Mouse (Mus musculus) left cerebral cortex, adult 18-20 months (tissue): ENCODE data around the gene Vcan. TPM values are rescaled to one million over a fixed set of nuclear protein-coding genes. Genes with fewer than 3 reads are reported as not detected.

Experiments
- DNase-seq, 2 experiments: peaks; one replicate each; pipeline ENCODE4 v3.0.0; 2021 to 2022; ENCODE audit warnings: low spot score in 2 of 2, mixed read lengths in 1 of 2
- total RNA-seq, 2 experiments: library from RNA; stranded (reverse); gene quantifications; 2 replicates each; pipeline ENCODE4 v1.2.3; 2021

Gene Vcan
- total RNA-seq, 2 experiments from 2014 or later, result 8.2 to 11.8 TPM

DNA sequence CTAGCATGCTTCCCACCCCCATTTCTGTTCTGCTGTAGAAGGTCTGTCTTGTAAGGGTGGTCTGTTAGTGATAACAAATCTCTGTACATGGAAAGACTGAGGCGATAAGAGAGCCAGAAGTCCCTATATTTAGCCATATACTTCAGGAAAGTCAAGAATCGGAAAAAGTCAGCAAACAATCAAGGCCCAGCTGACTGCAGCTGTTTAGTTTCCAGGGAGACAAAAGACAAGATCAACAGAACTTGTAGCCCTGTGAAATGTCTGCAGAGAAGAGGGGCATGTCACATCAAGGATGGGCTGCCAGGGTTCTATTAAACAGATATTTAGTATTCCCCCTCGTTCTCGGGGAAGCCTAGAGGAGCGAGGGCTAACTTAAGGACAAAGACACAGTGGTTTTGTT lies 7.2 kb downstream of the Vcan start:
- DNase-seq, result no peak

DNA sequence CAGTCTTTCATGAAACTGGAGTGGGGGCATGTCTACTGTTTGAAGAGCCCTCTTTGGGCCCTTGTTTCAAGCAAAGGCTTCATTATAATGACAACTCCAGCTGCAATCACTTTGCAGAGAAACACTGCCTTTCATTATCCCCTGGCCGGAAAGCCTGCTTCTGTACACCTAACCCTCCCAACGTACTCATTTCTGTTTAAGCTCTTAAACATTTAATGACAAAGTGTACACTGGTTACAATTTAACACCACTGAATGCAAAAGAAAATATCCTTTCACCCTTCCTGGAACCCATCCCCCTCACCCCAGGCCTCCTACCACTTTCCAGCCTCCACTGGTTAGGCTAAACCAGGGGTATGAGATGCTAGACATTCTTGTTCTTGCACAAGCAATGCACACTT lies 15.8 kb downstream of the Vcan start:
- DNase-seq, result no peak

DNA sequence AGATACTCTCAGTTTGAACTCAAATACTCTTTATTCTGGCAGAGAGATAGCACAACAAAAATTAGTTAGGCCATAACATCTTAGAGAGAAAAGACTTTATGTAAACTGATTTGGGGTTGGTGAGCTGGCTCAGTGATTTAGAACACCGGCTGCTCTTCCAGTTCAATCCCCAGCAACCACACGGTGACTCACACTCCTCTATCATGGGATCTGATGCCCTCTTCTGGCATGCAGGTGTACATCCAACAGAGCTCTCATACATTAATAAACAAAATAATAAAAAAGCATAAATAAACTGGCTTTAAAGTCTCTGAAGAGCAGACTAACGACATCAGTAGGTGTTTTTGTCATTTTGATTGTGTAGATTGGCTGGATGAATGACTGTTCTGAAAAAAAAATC lies 21.8 kb downstream of the Vcan start:
- no peak for DNase-seq

DNA sequence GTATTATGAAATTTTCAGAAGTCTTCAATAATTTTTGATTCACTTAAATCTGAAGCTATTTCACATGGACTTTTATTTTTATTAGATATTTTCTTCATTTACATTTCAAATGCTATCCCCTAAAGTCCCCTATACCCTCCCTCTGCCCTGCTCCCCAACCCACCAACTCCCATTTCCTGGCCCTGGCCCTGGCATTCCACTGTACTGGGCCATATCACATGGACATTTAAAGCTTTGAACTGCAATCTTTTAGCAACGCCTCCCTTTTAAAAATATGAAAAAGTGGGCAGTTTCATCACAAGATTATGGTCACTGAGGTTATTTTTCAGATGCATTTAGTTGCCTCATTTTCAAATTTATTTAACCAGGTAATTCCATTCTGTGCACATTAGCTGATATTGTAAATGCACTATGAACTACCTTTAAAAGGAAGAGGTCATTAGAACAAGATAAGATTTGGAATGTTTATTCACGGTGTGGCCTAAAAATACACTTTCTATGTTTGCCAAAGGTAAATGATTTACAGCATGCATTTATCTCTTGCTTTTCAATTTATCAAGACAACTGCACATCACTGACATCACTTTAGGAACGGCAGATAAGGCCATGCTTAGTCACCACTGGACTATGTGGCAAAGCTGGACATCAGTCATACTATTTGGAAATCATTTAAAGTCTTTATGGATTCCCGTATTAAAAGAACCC lies 32.7 kb downstream of the Vcan start:
- no peak for DNase-seq

DNA sequence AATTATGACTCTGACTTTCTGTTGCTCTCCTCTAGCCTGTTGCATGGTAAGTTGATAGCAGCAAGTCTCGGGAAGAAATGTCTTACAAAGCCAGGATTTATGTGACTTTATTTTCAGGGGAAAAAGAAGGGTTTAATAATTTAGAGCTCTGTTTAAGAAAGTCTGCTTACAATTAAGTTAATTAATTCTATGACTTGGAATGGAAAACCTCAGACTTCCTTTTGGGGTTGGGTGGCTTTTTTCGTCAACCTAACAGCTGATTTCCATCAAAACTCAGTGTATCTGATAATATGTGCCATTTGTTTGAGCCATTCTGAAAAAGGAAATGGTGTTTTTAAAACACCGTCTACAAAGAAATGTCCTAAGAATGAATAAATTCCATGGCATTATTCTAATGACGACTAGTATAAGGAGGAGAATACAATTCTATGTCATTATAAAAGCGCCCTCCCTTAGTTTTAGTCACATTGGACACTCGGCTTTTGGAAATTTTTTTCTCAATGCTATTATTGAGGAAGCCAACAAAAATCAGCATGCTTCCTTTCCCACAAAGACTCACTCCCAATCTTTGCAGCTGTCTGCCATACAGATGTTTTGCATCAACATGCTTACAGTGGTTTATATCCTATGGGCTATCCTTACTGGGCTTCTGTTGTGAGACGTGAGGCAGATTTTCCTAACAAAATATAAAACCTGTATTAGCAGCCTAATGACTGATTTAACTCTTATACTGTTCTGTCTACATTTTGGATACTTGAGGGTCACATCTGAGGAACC lies 34.0 kb downstream of the Vcan start:
- DNase-seq, result no peak

DNA sequence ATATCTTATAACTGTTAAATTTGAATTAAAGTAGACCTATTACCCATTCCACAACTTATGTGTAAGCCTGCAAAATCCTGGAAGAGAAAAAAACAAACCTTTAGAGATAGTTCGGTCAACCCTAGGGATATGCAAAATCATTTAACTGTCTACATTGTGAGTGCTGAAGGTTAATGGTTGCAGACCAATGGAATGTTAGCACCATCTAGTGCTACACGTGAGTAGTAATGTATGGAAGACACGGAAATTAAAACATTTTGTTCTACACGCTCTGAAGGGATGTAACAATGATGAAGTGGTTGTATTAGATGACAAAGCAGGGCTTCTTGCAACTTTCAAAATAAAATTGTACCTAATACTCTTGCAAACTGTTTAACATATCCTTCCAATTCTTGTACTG lies 39.9 kb downstream of the Vcan start:
- DNase-seq, result no peak

DNA sequence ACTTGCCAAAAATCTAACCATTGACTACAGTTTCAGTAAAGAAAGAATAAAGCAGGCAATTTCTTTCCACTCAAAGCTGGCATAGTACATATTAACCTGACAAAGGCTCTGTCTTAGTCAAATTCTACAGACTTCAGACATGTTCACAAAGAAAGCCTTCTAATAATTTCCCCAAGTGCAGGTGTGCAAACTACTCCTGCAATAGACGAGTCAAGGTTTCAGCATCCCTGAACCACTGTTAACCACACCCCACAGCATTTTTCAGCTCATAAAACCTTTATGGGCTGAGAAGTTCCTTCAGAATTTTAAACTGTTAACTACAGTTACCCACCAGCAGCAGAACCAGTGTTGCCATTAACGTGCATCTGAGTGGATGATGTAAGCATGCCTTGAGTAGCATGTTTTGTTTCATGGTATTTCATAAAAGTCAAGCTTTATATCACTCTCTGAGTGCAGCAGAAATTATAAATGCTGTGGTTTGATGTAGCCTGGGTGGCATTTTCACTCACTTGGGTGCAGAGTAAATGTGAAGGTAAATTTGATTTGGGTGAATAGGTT lies 42.2 kb downstream of the Vcan start:
- DNase-seq, result no peak

DNA sequence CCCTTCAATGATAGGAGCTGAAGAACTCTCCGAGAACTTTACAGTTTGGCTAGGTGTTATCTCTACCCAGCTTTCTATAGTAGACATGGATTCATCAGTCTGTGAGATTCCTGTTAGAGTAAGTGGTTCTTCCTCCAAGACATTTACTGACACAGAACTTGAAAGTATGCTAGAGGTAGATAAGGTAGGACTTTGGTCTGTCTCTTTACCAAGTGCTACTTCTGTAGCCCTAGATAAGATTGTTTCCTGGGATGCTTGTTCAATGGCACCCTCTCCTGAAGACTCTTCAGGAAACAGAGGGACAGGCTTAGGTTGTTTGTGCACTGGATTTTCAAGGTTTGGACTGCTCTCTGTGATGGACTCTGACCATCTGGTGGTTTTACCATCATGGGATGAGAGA lies 49.7 kb downstream of the Vcan start:
- DNase-seq, result no peak

DNA sequence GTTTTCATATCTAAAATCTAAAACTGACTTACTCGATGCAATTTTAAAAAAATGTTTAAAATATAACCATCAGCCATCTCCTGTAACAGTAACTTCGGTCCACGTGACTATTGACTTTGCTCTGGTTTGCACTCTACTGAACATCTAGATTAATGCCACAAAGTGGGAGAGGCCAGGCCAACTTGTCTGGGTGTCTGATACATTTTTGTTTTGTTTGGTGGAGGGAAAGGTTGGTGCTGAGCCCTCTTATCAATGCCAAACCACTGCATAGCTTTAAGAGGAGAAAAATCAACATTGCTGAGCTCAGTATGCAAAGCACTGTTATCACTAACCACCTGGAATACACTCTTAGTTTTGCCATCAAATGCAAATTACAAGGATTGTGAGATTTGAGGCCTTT lies 58.8 kb downstream of the Vcan start:
- DNase-seq, result no peak

DNA sequence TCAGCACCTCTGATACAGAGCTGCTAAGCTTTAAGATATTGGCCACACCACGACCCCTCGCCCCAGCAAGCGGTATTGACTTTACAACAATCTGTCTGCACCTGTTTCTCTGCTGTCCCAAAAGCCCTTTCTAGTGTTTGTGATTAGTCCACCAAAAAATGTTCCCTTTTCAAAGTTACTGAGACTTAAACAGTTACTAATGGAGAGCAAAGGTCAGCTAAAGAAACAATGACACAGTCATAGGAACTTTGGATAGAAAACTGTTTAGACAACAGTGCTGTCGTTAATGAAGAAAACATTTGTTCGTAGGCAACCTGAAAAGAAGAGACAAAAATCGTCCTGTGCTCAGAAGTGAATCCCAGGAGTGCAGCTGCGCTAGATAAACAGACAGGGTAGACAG lies 60.1 kb downstream of the Vcan start:
- no peak for DNase-seq

DNA sequence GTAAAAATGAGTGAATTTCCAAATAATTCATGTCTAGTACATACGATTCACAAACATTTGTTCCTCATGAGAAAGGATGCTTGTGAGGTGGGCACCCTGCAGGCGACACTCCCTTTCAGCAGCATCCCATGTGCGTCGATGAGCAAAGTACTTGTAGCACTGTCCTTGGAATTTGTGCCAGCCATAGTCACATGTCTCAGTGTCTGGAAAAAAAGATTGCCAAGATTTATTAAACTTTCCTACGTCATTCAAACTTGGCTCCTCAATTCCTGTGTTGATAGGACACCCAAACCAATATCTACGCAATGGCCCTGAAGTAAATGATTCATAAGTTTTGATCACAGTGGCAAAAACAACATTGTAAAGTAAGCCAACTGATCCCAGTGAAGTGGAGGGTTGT lies 62.6 kb downstream of the Vcan start:
- no peak for DNase-seq

DNA sequence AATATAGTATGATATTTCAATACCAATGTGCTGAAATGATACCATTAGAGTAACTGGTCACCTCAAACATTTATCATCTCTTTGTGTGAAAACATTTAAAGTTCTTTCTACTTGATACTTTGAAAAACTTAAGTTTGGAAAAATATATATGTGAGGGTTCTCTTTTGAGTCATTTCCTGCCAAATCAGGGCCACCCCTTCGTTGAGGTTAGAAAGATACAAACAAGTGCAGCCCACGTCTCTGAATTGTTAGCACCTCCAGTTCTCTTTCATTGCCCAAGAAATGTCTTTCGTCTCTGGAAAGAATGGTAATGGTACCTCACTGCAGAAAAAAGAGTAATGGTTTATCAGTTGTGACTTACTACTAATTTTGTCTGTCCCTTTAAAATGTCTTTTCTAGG lies 71.8 kb downstream of the Vcan start:
- no peak for DNase-seq

DNA sequence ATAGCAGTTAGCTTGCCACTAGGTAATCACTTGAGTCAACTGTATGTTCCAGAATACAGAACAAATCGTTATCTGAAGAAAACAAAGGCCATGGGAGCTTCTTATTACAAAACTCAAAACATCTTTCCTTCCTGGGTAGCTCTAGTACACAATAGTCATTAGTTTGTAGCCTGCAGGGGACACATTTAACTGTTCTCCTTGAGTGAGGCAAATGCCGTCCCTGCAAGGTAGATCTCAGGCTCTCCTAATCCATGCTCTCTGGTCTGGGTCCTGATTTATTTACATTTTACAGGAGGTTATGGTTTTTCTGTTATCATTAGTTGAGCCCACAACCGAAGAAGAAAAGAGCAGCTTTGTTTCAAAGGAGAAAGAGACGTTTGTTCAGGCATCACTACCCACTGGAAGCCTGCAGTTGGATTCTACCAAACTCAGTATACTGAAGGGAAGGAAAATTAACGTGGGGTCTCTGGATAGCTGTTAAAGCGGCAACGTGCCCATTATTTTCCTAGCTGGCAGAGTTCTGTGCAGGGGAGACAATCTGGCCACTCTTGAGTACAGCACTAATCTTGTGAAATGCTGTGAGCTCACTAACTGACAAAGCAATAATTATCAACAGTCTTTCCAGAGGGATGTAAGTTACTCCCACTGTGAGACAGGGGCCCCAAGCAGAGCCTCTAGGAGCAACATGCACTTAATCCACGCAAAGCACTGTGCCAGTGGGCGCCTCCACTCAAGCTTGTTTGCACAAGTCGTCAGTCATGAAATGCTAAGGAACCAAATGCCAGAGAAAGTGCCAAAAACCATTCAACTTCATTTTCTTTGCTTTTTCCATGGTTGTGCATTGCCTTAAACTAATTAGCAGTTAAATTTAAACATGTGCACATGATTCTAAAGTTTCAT lies 73.1 kb downstream of the Vcan start:
- no peak for DNase-seq

DNA sequence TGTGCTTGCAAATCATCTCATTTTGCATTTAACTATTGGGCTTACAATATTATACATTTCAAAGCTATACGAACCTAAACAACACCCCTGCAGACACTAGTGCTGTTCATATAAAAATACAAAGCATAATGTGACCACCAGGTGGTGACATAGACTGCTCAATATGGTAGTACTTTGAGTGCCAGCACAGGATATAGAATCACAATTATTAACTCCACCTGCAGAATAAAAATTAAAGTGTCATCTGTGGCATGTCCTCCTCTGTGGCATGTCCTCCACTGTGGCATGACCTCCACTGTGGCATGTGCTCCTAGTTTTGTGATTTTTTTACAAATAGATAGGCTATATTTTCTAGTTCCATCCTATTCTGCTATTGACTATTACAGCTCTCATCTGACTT lies 74.2 kb downstream of the Vcan start:
- DNase-seq, result peak in 1 of 2 experiments; percentile 47

DNA sequence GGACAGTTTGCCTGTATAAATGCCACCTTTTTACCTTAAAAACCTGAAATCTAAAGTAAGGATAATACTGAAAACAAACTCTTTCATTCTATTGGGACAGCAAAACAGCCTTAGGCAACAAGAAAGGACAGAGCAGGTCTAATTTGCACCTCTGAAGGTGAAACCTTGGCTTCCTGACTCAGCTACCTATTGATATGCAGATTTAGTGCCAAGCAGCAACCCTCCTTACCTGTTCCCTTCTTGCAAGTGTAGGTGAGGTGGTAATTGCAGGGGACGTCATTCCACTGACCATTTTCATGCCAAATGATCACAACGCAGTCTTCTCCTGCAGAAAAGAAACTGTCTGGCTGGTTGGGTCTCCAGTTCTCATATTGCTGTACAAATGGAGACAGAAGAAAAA lies 80.6 kb downstream of the Vcan start:
- no peak for DNase-seq

DNA sequence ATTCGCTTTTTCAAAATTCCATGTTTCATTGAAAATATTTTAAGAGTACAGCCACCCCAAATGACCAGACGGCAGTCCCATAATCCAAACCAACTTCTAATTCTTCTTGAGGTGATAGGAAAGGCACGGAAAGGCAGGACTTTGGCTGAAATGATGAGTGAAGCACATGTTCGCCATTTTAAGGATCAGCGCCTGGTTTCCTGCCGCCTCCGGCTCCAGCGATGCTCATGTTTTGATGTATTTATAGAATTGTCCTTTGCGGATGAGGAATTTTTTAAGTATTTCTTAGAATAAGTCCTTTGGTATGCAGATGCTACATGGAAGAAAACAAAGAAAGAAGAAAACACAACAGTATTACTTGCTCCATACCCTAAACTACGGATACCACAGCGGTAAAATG lies 85.3 kb downstream of the Vcan start:
- peak; percentile 12 to 19 for DNase-seq

DNA sequence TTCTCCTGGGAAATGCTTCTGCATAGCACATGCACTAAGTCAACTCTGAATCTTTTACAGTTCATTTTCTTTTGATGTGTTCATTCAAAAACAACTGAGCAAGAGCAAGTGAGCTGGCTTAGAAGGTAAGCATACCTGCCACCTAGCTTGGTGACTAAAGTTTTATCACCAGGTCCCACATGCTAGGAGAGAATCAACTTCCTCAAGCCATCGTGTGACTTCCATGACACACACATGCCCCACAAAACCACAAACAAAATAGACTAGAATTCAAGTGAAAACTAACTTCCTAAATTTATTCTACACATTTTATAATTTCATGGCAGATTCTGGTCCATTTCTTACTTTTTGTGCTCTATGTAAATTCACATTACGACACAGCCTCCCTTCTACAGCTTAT lies 89.0 kb downstream of the Vcan start:
- DNase-seq, result no peak

DNA sequence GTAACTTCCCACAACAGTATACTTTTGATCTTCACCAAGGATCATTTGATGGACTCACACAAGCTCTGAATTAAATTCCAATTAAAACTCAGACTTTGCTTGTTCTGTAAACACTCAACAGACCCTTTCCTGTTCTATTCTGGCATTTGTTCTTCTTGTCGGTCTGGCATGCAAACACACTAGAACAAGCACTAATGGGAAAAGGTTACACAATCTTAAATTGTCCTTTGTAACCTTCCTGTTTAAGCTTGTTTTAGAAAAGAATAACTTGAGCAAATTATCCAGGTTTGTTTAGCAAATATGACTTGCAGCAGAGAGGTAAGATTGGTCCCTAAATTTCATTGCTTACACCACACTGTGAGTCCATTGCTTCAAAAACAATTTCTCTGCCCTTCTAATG lies 89.5 kb downstream of the Vcan start:
- DNase-seq, result no peak

DNA sequence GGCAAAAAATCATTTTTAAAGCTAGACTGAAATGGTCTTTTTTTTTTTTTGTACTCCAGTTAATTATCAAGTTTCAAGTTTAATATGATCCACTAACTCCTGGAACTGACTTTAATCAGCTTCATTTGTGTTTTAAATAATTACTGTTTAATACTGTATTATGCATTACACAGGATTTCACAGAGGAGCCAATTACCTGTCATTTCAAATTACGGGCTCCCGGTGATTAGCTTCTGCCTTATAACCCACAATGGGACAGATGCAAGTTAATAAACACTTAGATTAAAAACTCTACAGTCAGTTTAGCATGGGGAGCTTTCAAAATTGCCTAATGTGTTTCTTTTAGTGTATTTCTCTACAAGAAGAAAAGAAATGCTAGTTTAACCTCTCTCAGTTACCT lies 96.7 kb downstream of the Vcan start:
- no peak for DNase-seq

DNA sequence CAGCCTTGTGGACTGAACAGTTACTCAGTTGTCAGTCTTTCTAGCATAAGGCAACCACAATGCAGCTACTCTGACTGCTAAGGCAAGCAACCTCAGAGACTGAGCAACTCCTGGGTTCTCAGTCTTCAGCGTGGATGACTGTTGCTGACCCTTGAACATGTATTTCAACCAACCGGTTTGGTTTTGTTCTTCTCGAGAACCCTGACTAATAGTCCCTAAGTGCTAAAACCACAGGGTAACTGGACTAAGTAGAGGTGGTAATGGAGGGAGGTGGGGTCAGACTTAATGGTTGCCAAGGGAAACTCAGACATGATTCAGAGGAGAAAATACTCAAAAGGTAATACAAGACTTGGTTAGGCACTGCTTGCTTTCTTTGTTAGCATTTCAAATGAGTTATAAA lies 105.3 kb downstream of the Vcan start:
- no peak for DNase-seq

DNA sequence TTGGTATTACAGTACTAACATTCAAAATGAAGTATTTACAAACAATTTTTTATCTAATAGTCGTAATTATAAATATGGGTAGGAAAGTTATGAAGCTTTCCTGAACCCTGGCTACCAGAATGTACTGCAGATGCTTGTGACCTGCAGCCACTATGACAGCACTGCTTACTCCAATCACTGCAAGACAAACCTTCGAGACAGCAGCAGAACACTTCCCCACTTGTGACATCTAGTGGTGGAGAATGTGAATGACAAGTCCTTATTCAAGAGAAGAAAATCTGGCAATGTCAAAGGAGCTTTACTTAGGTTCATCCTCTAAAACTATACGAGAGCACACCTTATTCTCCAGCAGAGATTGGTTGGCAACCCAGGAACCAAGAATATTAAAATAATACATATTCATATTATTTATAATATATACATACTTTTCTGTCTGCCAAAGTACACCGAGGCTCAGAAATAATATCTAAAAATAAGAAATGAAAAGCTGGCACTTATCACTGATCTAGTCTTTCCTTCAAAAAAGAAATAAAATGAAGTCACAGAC lies 108.1 kb downstream of the Vcan start:
- DNase-seq, result peak; percentile 37 to 43
